Comparison of ENCODE assay signal across 19 mouse cellular contexts in genomic region chr14:34793406-34794037, GRCm38 (mm10). TPM values are rescaled to one million over a fixed set of nuclear protein-coding genes. Genes with fewer than 3 reads are reported as not detected.
A peak's percentile ranks its signal among the peaks of the same experiment; 100 is the strongest.
DNase-seq lines count a peak whose midpoint lies in the region.
"Had no signal": no experiment of that assay in that cellular context is flagged by ENCODE, and none has a peak within 500 bp of the region (broad histone marks: within the 10 kb centered on the region; RNA-seq: fewer than 3 reads in every experiment).

No protein-coding gene starts in this region.

- peak; percentile 37 for DNase-seq in cerebellum, postnatal 14 days
- no peak for DNase-seq in cerebellum, adult 9-11 months
- peak; percentile 53 for DNase-seq in heart, adult 11 months
- no peak for DNase-seq in heart, adult 18-20 months
- DNase-seq in 3T3-L1 (ENCODE audit: low read depth, low spot score) (peak; percentile 82), NIH3T3 (ENCODE audit: low read depth) (peak; percentile 17)
- DNase-seq in c-Kit-positive CD71-positive TER-119-positive erythroid progenitor cells, embryonic 14.5 days (ENCODE audit: low spot score), result no peak
- DNase-seq: adrenal gland, postnatal 10 days; adrenal gland, postnatal 36 days; cerebellum, adult 11 months; cerebellum, adult 8-10 months; cerebellum, postnatal 36 days; embryo, embryonic 11 days; heart, adult 2 months; heart, postnatal 14 days; heart, postnatal 4 days; kidney, adult 18-20 months had no signal

RNA-seq across cellular contexts. Expression of gene Grid1, which starts 26.4 kb away (rescaled TPM):
- not detected for total RNA-seq in heart, adult 18-20 months (2021)
- total RNA-seq: gastrocnemius, adult 18-20 months; heart, adult 2 months; heart, postnatal 14 days; MEL had no signal

Comparison
In these comparisons a context has a peak if more than half of its experiments do, and no peak if none do; other contexts are left out.
1. DNase-seq: peak in cerebellum, postnatal 14 days (2 of 2), heart, adult 11 months (single experiment), 3T3-L1 (single experiment) and NIH3T3 (single experiment); none in cerebellum, adult 9-11 months (single experiment), heart, adult 18-20 months (0 of 2) and c-Kit-positive CD71-positive TER-119-positive erythroid progenitor cells, embryonic 14.5 days (single experiment).